Mouse (Mus musculus): ENCODE data around the gene Acoxl.
"Not testable (repeated sequence)": the region's sequence is repeated elsewhere in the genome, so short reads cannot be mapped to it uniquely, and the experiment has no call there.

Gene Acoxl

GRCm38 (mm10) chr2:128079316-128079715, 240.6 kb downstream of the Acoxl start:
- no peak for DNase-seq (ENCODE audit: low spot score in 2 of 2)

- DNase-seq (ENCODE audit: low spot score in 2 of 2) = no peak
Measured at GRCm38 (mm10) chr2:128083844-128084243, 245.2 kb downstream of the Acoxl start.

GRCm38 (mm10) chr2:128084607-128085006, 245.9 kb downstream of the Acoxl start:
- no peak for DNase-seq (ENCODE audit: low spot score in 2 of 2)

DNA sequence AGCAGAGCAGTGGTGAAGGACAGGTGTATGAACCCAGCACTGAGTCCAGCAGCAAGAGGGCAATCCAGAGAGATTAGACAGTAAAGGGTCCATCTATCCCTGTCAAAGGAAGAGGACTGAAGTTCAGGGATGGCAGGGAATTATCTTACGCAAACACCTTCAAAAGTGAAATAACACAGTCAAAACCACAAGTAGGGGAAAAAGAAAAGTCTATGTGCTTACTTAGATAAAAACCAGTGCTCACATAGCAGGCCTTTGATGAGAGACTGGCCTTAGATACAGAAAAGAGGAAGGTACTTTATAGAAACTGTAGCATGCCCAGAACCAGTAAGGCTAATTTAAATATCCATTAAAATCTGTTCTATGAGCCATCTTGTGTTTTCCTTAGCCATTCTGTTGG, 246.8 kb downstream of the Acoxl start:
- no peak for DNase-seq (ENCODE audit: low spot score in 2 of 2)

DNA sequence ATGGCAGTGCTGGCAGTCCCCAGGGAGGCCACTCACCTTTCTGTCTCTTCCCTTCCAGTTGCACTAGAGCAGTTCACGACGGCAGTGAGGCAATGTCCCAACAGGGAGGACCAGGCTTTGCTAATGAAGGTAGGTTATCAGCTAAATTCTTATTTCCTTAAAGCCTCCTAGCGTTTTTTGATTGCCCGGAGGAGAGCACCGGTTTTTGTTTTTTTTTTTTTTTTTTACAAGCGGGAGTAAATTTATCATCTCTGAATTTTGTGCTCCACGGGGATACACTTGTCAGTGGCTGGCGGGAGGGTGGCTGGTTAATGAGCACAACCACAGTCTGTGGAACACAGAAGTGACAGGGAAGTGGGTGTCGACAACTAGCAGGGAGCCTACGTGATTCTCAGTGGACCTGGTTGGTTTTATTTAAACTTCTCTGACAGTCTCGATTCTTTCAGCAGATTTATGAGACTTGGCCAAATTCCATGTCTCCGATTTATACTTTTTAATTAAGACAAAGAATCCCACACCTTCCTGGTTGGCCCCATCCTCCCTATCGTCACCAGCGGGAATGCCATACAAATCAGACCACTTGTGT, 247.7 kb downstream of the Acoxl start:
- no peak for DNase-seq (ENCODE audit: low spot score in 2 of 2)

DNA sequence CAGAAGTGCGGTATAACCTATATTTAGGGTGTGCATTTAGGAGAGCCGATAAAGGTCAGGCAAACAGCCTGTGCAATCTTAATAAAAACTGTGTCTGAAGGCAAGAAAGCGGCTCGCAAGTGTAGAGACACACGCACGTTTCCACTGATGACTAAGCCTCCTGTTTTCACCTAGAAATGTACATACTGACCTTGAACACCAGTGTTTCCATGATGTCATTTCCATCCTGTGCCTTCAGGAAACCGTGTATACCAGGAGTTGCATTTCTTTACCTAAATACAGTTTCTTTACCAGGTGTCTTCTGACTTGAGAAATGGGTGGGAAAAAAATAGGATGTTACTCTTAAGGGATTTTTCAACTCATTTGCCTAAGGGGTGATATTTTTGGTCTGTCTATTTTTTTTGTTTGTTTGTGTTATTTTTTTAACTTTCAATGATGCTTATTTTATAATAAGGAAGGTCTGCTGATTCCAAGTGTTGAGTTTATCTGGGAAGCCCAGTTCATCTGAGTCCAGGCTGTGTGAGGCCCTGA, 248.4 kb downstream of the Acoxl start:
- DNase-seq (ENCODE audit: low spot score in 2 of 2) = no peak

DNA sequence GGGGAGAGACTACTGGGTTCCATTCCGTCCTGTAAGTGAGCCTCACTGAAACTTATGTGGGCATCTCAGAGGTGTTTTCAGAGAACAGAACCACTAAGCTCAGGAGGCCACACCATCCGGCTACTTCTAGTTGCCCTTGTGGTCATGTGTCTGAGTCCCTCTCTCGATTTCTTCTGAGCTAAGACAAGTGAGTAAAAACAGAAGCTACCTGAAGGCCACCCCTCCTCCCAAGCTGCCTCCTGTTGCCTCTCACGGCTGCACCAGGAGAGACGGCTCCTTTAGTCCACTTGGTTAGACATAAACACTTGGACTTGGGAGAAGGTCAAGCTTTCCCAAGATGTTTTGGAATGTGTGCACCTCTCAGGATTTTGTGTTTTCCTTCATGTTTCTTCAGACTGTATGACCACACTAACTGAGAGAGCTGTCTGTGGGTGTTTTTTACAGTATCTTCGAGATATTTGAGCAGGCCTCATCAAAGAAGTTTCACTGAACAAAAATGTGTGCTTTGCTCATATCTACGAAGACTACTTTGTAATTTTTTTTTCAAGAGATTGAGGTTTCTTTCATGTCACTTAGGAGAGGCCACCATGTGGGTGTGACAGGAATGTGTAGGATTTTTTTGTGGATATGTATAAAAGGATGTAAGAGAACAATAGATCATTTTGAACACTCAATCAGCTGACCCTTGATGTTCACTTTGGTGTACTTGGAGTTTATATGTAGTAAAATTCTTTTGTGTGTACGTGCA, 249.3 kb downstream of the Acoxl start:
- DNase-seq (ENCODE audit: low spot score in 2 of 2) = no peak

- DNase-seq (ENCODE audit: low spot score in 2 of 2) = no peak
Measured at GRCm38 (mm10) chr2:128090283-128090885, 251.7 kb downstream of the Acoxl start.

- no peak for DNase-seq (ENCODE audit: low spot score in 2 of 2)
Measured at GRCm38 (mm10) chr2:128091431-128092369, 253.0 kb downstream of the Acoxl start.

- DNase-seq (ENCODE audit: low spot score in 2 of 2) = no peak
Measured at GRCm38 (mm10) chr2:128092451-128092850, 253.8 kb downstream of the Acoxl start.

DNA sequence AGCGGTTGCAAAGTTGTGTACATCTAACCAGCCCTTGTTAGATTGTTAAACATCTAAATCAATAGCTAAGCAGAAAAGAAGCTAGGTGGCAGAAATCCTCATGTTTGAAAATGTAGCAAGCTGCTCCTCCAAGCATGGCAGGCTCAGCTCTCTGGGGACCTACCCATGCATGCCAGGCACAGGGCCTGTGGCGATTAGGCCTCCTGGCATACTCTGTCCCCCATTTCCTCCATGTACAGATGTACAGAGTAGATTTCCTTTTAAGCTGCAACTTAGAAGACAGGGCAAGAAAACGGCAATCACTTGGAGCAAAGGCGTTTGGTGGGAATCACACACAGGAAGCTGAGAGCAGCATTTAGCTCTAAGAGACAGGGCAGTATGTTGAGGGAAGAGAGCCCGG, 255.5 kb downstream of the Acoxl start:
- DNase-seq (ENCODE audit: low spot score in 2 of 2) = no peak

DNA sequence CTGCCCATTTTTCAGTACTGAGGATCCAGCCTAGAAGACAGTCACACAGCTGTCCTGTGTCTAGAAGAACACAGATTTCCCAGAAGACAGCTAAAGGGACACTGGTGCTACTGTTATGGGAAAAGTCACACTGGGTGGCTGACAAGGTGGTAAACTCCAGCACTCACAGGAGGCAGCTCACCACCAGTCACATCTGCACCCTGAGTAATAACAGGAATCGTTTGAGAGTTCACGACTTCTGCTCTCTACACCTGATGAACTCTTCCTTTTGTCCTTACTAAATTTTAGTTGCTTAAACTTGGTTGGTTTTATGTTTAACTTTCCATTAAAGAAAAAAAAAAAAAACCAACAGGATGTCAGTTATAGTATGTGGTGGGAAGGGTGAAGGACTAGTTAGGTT, 255.9 kb downstream of the Acoxl start:
- no peak for DNase-seq (ENCODE audit: low spot score in 2 of 2)

DNA sequence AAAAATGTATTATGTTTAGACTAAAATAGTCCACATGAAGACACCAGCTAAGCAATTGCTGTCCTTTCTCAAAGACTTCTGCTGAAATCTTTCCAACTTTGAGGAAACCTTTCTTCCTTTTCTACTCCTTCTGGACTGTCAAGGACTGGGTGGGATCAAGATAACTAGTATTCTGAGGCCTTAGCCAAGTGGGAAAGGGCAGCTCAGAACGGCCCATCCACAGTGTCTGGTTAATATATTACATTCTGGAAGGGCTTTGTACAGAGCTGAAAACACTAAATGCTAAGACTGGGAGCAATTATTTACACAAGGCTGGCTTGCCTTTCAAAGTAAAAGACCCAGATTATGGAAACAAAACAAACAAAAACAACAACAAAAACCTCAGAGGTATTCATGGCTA, 256.6 kb downstream of the Acoxl start:
- DNase-seq (ENCODE audit: low spot score in 2 of 2) = no peak

- DNase-seq (ENCODE audit: low spot score in 2 of 2) = no peak
Measured at GRCm38 (mm10) chr2:128096070-128096469, 257.4 kb downstream of the Acoxl start.

DNA sequence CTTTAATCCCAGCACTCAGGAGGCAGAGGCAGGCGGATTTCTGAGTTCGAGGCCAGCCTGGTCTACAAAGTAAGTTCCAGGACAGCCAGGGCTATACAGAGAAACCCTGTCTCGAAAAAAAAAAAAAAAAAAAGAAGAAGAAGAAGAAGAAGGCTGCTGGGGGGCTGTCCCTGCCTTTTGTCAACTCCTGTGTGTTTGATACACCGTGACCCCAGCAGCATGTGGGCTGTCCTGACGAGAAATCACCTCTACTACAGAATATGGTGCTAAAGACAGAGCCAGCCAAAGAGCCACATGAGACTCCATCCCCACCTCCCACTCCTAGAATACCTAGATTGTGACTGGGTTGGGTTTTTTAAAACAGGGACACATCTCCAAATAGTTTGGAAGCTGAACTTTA, 259.4 kb downstream of the Acoxl start:
- DNase-seq (ENCODE audit: low spot score in 2 of 2) = not testable (repeated sequence)

GRCm38 (mm10) chr2:128102086-128102485, 263.4 kb downstream of the Acoxl start:
- no peak for DNase-seq (ENCODE audit: low spot score in 2 of 2)

GRCm38 (mm10) chr2:128104815-128105214, 266.1 kb downstream of the Acoxl start:
- DNase-seq (ENCODE audit: low spot score in 2 of 2) = no peak

- no peak for DNase-seq (ENCODE audit: low spot score in 2 of 2)
Measured at GRCm38 (mm10) chr2:128105651-128106050, 267.0 kb downstream of the Acoxl start.

GRCm38 (mm10) chr2:128111537-128111936, 272.9 kb downstream of the Acoxl start:
- no peak for DNase-seq (ENCODE audit: low spot score in 2 of 2)

GRCm38 (mm10) chr2:128114621-128115020, 275.9 kb downstream of the Acoxl start:
- no peak for DNase-seq (ENCODE audit: low spot score in 2 of 2)

DNA sequence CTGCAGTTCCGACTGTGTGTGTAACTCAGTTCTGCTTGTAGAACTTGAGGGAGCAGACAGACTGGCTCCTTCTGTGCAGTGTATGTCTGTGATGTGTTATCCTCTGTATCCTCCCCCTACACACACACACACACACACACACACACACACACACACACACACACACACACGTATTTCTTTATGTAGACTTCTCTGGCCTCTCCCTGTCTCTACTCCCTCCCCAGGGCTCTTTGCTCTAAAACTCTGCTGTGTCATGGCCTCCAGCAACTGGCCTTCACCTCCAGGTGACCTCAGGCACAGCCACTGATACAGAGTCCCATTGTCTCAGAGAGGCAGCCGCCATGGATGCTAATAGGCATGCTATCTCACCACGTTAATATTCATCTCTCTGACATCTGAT, 276.9 kb downstream of the Acoxl start:
- no peak for DNase-seq (ENCODE audit: low spot score in 2 of 2)

DNA sequence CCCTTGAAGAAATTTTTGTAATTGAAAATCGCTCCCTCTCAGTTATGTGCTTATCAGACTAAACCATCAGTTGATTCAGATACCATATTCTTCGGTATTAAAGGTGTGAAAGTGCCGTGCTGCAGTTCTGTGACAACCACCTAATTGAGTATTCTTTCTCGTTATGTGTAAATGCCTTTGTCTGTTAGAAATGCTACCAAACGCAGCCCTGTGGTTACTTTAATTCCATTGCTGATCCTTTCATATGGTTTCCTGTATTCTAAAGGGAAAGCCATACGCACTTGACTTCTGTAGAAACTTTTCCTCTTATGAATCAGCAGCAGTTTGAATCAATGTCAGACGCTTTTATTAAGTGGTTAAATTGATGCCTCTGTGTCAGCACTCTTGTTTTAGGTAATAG, 278.9 kb downstream of the Acoxl start:
- no peak for DNase-seq (ENCODE audit: low spot score in 2 of 2)
